Mouse (Mus musculus) MEL (cell line): ENCODE data around the gene Abca7. TPM values are rescaled to one million over a fixed set of nuclear protein-coding genes. Genes with fewer than 3 reads are reported as not detected.

Experiments used
- DNase-seq: peaks from one replicate; pipeline ENCODE4 v3.0.0; 2011; ENCODE audit warnings: low read depth, low spot score
- H3K27ac ChIP-seq: 2 replicates; pipeline ENCODE4 v1.5.1; 2012; ENCODE audit warnings: low read depth, mild to moderate bottlenecking, control low read depth, low read length, moderate library complexity; ENCODE audit not compliant: control insufficient read depth
- H3K27me3 ChIP-seq, 2 experiments: fragments of 150-350 bp in 1 of 2; sonication (generic) in 1 of 2; 2 replicates each; pipeline ENCODE4 v1.6.1; 2012; ENCODE audit warnings: low read length in 2 of 2, mild to moderate bottlenecking in 2 of 2, improper control_type of control experiment in 1 of 2, moderate library complexity in 1 of 2; ENCODE audit not compliant: insufficient read depth in 2 of 2, control insufficient read depth in 1 of 2
- H3K36me3 ChIP-seq, 2 experiments: 2 replicates each; pipeline ENCODE4 v1.6.1; 2012 to 2014; ENCODE audit warnings: low read length in 2 of 2, improper control_type of control experiment in 1 of 2, inconsistent platforms in 1 of 2, mild to moderate bottlenecking in 1 of 2; ENCODE audit not compliant: insufficient read depth in 2 of 2, control insufficient read depth in 1 of 2
- H3K4me1 ChIP-seq, 2 experiments: fragments of 150-350 bp in 1 of 2; sonication (generic) in 1 of 2; 2 replicates each; pipeline ENCODE4 v1.6.1; 2012; ENCODE audit warnings: low read length in 2 of 2, improper control_type of control experiment in 1 of 2, mild to moderate bottlenecking in 1 of 2; ENCODE audit not compliant: insufficient read depth in 2 of 2, control insufficient read depth in 1 of 2
- H3K4me3 ChIP-seq, 2 experiments: fragments of 150-350 bp in 1 of 2; sonication (generic) in 1 of 2; 2 replicates each; pipeline ENCODE4 v1.5.1; 2012; ENCODE audit warnings: low read depth in 2 of 2, low read length in 2 of 2, mild to moderate bottlenecking in 2 of 2, moderate library complexity in 2 of 2, control low read depth in 1 of 2, improper control_type of control experiment in 1 of 2; ENCODE audit not compliant: control insufficient read depth in 1 of 2, insufficient read depth in 1 of 2
- H3K79me2 ChIP-seq: 2 replicates; pipeline ENCODE4 v1.6.1; 2012; ENCODE audit warnings: mild to moderate bottlenecking, low read length, moderate library complexity; ENCODE audit not compliant: control insufficient read depth, poor library complexity, insufficient read depth
- H3K9ac ChIP-seq: 2 replicates; pipeline ENCODE4 v1.6.1; 2012; ENCODE audit warnings: low read depth, mild to moderate bottlenecking, control low read depth, low read length, moderate library complexity; ENCODE audit not compliant: control insufficient read depth, poor library complexity, severe bottlenecking
- H3K9me3 ChIP-seq: fragments of 150-350 bp; sonication (generic); replicated peaks from 2 replicates; pipeline ENCODE4 v1.6.1; 2012; ENCODE audit warnings: mild to moderate bottlenecking, low read length, improper control_type of control experiment, moderate library complexity; ENCODE audit not compliant: insufficient read depth
- BHLHE40 ChIP-seq: IDR thresholded peaks from 2 replicates; pipeline ENCODE4 v1.6.1; 2012; ENCODE audit warnings: low read depth, mild to moderate bottlenecking, inconsistent platforms, low read length, improper control_type of control experiment, borderline replicate concordance
- CHD1 ChIP-seq: IDR thresholded peaks from 2 replicates; pipeline ENCODE4 v1.6.1; 2012; ENCODE audit warnings: low read depth, mild to moderate bottlenecking, inconsistent platforms, low read length, improper control_type of control experiment
- CTCF ChIP-seq, 3 experiments: IDR thresholded peaks in 2 of 3; conservative IDR thresholded peaks in 1 of 3; 2 replicates each; pipeline ENCODE4 v1.5.1; 2011 to 2012; ENCODE audit warnings: low read length in 3 of 3, low read depth in 2 of 3, mild to moderate bottlenecking in 2 of 3, improper control_type of control experiment in 1 of 3, inconsistent platforms in 1 of 3, mixed read lengths in 1 of 3, moderate library complexity in 1 of 3; ENCODE audit not compliant: control insufficient read depth in 1 of 3, insufficient read depth in 1 of 3, poor library complexity in 1 of 3, severe bottlenecking in 1 of 3
- EP300 ChIP-seq, 2 experiments: IDR thresholded peaks; 2 replicates each; pipeline ENCODE4 v1.6.1; 2011; ENCODE audit warnings: improper control_type of control experiment in 2 of 2, low read length in 2 of 2, low read depth in 1 of 2, mild to moderate bottlenecking in 1 of 2
- ETS1 ChIP-seq: IDR thresholded peaks from 2 replicates; pipeline ENCODE4 v1.6.1; 2012; ENCODE audit warnings: low read depth, mild to moderate bottlenecking, inconsistent platforms, low read length, improper control_type of control experiment, moderate library complexity
- MAFK ChIP-seq: IDR thresholded peaks from 2 replicates; pipeline ENCODE4 v1.6.1; 2011; ENCODE audit warnings: low read depth, mild to moderate bottlenecking, low read length, improper control_type of control experiment, borderline replicate concordance
- MXI1 ChIP-seq: IDR thresholded peaks from 2 replicates; pipeline ENCODE4 v1.6.1; 2011; ENCODE audit warnings: mild to moderate bottlenecking, low read depth, low read length, improper control_type of control experiment
- POLR2AphosphoS2 ChIP-seq: IDR thresholded peaks from 2 replicates; pipeline ENCODE4 v1.6.1; 2011; ENCODE audit warnings: low read length, improper control_type of control experiment
- POLR2AphosphoS5 ChIP-seq: IDR thresholded peaks from 2 replicates; pipeline ENCODE4 v1.6.1; 2012; ENCODE audit warnings: low read depth, borderline replicate concordance, mild to moderate bottlenecking, inconsistent platforms, low read length, moderate library complexity, mixed read lengths
- RAD21 ChIP-seq: IDR thresholded peaks from 2 replicates; pipeline ENCODE4 v1.6.1; 2011; ENCODE audit warnings: mild to moderate bottlenecking, low read depth, low read length, improper control_type of control experiment
- RCOR1 ChIP-seq: IDR thresholded peaks from 2 replicates; pipeline ENCODE4 v1.6.1; 2012; ENCODE audit warnings: low read depth, mild to moderate bottlenecking, inconsistent platforms, low read length, improper control_type of control experiment
- SIN3A ChIP-seq: IDR thresholded peaks from 2 replicates; pipeline ENCODE4 v1.6.1; 2012; ENCODE audit warnings: low read length, improper control_type of control experiment, inconsistent platforms
- SMC3 ChIP-seq: IDR thresholded peaks from 2 replicates; pipeline ENCODE4 v1.6.1; 2011; ENCODE audit warnings: low read depth, low read length, improper control_type of control experiment
- TBP ChIP-seq: IDR thresholded peaks from 2 replicates; pipeline ENCODE4 v1.8.0; 2011; ENCODE audit warnings: low read depth, low read length, improper control_type of control experiment
- UBTF ChIP-seq: IDR thresholded peaks from 2 replicates; pipeline ENCODE4 v1.6.1; 2012; ENCODE audit warnings: low read depth, mild to moderate bottlenecking, inconsistent platforms, low read length, improper control_type of control experiment, moderate library complexity, borderline replicate concordance; ENCODE audit not compliant: insufficient read depth
- USF1 ChIP-seq: IDR thresholded peaks from 2 replicates; pipeline ENCODE4 v1.6.1; 2014; ENCODE audit warnings: low read depth, mild to moderate bottlenecking, inconsistent platforms, low read length, improper control_type of control experiment, moderate library complexity
- ZC3H11A ChIP-seq: IDR thresholded peaks from 2 replicates; pipeline ENCODE4 v1.6.1; 2012; ENCODE audit warnings: low read depth, mild to moderate bottlenecking, inconsistent platforms, low read length, improper control_type of control experiment
- ZKSCAN1 ChIP-seq: IDR thresholded peaks from 2 replicates; pipeline ENCODE4 v1.6.1; 2012; ENCODE audit warnings: low read depth, mild to moderate bottlenecking, inconsistent platforms, low read length, improper control_type of control experiment, moderate library complexity
- polyA plus RNA-seq, 2 experiments: library from polyadenylated mRNA; stranded (reverse) in 1 of 2; unstranded in 1 of 2; fragments of >175 nt in 1 of 2; fragments of >200 nt in 1 of 2; gene quantifications; 2 replicates each; pipeline versions ENCODE4 v1.2.1 to v1.2.4; 2012; ENCODE audit warnings: low replicate concordance in 2 of 2, low read depth in 1 of 2; ENCODE audit not compliant: insufficient read length in 2 of 2, insufficient read depth in 1 of 2, missing spikeins in 1 of 2
- total RNA-seq: library from RNA; depleted of rRNA; stranded (reverse); fragments of 300-350 nt; gene quantifications from 2 replicates; pipeline ENCODE4 v1.2.3, GENCODE M21; 2012

Gene Abca7
- total and polyA plus RNA-seq, 3 experiments, result 7.7 to 16.8 TPM; not detected in 1

DNA sequence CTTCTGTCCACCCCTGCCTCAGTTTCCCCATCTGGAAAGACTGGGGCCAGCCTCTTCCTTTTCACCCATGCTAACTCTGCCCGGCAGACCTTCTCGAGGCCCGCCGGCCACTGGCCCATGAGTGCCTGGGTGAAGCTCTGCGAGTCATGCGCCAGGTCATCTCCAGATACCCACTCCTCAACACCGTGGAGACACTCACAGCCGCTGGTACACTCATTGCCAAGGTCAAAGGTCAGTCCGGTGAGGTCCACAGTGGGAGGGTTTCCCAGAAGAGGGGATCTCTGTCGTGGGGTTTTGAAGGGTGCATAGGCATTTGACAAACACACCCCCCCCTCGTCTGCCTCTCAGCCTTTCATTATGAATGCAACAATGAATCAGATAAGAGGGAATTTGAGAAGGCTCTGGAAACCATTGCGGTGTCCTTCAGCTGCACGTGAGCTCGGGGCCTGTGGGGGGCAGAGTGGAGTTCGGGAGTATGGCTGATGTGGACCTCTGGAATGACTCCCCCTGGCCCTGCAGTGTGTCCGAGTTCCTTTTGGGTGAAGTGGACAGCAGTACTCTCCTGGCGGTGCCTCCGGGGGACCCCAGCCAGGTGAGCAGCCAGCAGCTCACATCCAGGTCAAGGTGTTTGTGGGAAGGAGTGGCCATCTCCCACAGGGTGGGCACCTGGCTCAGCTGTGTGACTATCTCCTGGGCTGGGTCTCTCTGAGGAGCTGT, 24.5 kb downstream of the Abca7 start:
- peak; percentile 29 for DNase-seq
- Histone ChIP-seq H3K4me3 (no peak overlapping the region), H3K9me3 (no peaks in the 10 kb centered on the region), H3K27me3 (no peaks in the 10 kb centered on the region), H3K9ac (no peak overlapping the region), H3K79me2 (peaks cover 12% of the 10 kb centered on the region), H3K4me1 (peaks cover 12 to 37% of the 10 kb centered on the region in 2 experiments), H3K36me3 (peaks cover 2 to 31% of the 10 kb centered on the region in 2 experiments; a peak in 3 of 4 replicates), H3K27ac (no peak overlapping the region)
- TF ChIP-seq SMC3 (0 out of 2 replicates have a peak, but pooled peaks have one; percentile 13), CTCF (IDR thresholded peaks at IDR 0.05 in 2 of 3, conservative IDR thresholded peaks at IDR 0.05 in 1 of 3; ENCODE audit: control insufficient read depth in 1 of 3, insufficient read depth in 1 of 3, low read depth in 2 of 3, low read length in 3 of 3, poor library complexity in 1 of 3, severe bottlenecking in 1 of 3) (peak; percentile 15 to 34 (median 17); a peak in 3 of 6 replicates), SIN3A (no peak)

DNA sequence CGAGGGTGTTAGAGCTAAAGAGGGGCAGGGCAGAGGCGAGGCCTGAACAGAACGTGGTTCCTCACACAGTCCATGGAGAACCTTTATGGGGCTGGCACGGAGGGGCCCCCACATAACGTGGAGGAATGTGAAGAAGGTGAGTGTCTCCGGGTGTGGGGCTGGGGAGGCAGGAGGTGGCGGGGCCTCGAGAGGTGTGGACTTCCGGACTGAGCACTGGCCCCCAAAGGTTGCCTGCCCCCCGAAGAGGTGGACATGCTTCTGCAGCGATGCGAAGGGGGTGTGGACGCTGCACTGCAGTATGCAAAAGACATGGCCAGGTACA, 25.0 kb downstream of the Abca7 start:
- peaks cover 12% of the 10 kb centered on the region for H3K79me2 ChIP-seq
- DNase-seq, result no peak
- H3K9ac ChIP-seq, result no peak overlapping the region
- TF ChIP-seq SIN3A, result no peak
- TF ChIP-seq POLR2AphosphoS2, result no peak
- no peak for TF ChIP-seq ZKSCAN1
- no peak for TF ChIP-seq ETS1
- TF ChIP-seq RCOR1, result no peak
- TF ChIP-seq EP300 (IDR thresholded peaks at IDR 0.05; ENCODE audit: low read depth in 1 of 2, low read length in 2 of 2), result no peak
- TF ChIP-seq BHLHE40, result no peak
- TF ChIP-seq MAFK, result no peak
- TF ChIP-seq SMC3, result no peak
- no peak for TF ChIP-seq MXI1
- no peak for TF ChIP-seq ZC3H11A
- no peak for TF ChIP-seq RAD21
- TF ChIP-seq TBP, result no peak
- no peak for TF ChIP-seq USF1
- no peak for TF ChIP-seq UBTF
- TF ChIP-seq POLR2AphosphoS5, result no peak
- TF ChIP-seq CHD1, result no peak
- TF ChIP-seq, all 39 proteins: peak for 0
- no peak overlapping the region for H3K27ac ChIP-seq
- peaks cover 12 to 33% of the 10 kb centered on the region in 2 experiments for H3K4me1 ChIP-seq
- no peak overlapping the region for H3K4me3 ChIP-seq
- no peaks in the 10 kb centered on the region for H3K27me3 ChIP-seq
- H3K36me3 ChIP-seq, result peaks cover 2 to 31% of the 10 kb centered on the region in 2 experiments; a peak in 3 of 4 replicates
- H3K9me3 ChIP-seq, result no peaks in the 10 kb centered on the region
